Mouse (Mus musculus) urinary bladder, postnatal 10 days (tissue): ENCODE results near the gene Fndc4.

Experiments
- DNase-seq: peaks from one replicate; pipeline ENCODE4 v3.0.0; 2022; ENCODE audit warnings: low spot score

Gene Fndc4

DNA sequence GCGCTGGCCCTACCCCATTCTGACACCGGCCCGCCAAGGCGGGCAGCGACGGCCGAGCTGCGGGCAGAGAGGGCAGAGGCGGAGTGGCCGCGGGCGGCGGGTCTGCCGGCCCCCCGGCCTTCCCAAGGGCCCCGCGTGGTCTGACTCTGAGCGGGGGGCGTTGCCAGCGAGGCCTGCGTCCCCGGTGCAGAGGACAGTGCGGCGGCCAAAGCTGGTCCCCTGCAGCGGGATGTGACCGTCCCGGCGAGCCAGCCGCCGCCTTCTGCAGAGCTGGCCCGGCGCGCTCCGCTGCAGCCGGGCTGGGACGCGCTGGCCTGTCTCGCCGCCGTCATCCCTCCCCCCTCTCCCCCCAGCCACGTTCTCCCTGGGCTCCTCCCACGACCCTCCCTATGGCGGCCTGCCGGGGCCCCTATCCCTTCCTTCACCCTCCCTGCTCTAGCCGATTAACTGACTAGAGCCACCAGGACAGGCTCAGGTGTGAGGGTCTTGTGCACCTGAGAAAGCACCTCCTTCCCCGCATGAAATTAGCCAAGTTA, at the start of gene Fndc4:
Gene Fndc4 (minus strand): TSS at position 475 of the 536 bp plus-strand sequence.
- DNase-seq = no peak

GRCm38 (mm10) chr5:31328255-31328654, 32.4 kb upstream of the Fndc4 start:
- DNase-seq = no peak

DNA sequence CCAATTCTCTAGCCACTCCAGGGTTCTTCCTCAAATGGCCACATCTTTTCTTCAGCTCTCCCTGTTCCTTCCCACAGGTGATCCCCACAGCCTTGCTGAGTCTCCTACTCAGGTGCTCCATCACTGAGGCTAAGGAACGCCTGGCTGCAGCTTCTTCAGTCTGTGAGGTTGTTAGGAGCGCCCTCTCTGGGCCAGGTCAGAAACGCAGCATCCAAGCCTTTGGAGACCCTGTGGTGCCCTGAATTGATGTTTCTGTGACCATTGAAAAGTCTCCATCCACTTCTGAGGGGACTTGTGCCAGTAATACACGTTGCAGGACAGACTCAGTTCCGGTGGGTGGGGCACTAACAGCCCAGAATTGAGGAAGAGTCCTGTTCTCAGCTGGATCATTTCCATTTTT, 31.0 kb upstream of the Fndc4 start:
- no peak for DNase-seq

- DNase-seq = no peak
Observed at GRCm38 (mm10) chr5:31324085-31324484, 28.2 kb upstream of the Fndc4 start.

DNA sequence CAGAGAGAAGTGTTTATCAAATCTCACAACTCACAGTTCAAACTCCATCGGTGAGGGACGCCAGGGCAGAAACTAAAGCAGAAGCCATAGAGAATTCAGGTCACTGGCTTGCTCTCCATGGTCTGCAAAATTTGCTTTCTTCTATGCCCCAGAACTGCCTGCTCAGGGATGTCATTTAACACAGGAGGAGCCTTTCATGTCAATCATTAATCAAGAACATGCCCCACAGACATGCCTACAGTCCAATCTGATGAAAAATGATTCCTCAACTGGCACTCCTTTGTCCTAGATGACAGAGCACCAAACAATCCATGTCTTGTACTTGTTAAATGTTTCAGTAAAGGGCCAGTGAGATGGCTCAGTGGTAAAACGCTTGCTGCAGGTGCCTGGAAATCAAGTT, 26.9 kb upstream of the Fndc4 start:
- DNase-seq = no peak

DNA sequence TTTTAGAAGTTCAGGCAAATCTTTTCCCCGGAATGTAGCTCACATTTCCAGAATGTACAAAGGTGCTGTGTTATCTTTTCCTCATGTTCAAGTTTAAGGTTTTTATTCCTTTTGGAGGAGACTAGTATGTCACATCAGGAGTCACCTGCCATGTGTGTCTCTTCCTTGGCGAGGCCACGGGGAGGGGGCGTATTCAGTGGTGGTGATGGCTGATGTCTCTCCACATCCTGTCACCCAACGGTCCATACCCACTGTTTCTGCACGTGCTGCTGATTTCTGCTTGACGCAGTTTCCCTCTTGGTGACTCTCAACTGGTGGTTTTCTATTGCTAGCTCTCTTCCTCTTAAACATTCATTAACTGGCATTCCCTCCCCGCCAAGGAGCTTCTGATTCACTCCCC, 16.9 kb upstream of the Fndc4 start:
- DNase-seq = no peak

- no peak for DNase-seq
Observed at GRCm38 (mm10) chr5:31303093-31303492, 7.2 kb upstream of the Fndc4 start.

GRCm38 (mm10) chr5:31301866-31302265, 6.0 kb upstream of the Fndc4 start:
- no peak for DNase-seq

GRCm38 (mm10) chr5:31298486-31298885, 2.6 kb upstream of the Fndc4 start:
- no peak for DNase-seq

- DNase-seq = no peak
Observed at GRCm38 (mm10) chr5:31297981-31298380, 2.1 kb upstream of the Fndc4 start.

DNA sequence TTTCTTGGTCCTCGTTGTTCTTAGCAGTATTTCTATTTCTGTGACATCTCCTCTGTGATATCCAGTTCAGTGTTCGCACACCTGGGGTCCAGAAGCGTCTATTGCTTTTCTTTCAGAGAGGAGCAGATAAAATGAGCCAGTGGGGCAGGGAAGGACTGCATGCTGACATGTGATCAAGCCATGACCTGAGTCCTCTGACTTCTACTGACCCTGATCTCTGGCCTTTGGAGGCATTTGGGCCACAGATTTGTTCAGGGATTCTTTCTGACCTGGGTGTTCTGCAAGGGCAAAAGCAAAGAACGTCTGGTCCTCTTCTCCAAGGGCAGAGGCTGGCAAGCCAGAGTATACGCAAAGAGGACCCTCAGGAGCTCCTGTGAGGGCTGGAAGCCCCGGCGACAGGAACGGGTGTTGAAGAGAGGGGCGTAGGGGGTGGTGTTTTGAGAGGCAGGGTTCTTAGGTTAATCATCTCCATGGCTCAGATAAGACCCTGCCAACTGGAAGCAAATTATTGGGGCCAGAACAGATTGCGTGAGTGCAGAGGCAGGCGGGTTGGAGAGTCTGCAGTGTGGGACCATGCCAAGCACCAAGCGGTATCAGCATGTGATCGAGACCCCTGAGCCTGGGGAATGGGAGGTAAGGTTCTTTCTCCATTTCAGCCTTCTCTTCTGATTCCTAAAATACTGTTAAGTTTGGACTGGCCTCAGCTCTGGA, 1.3 kb upstream of the Fndc4 start, which contains the start of gene Gckr:
Gene Gckr (plus strand): TSS at position 397 of the 711 bp plus-strand sequence.
- DNase-seq = no peak

- DNase-seq = no peak
Observed at GRCm38 (mm10) chr5:31294964-31295605, 795 bp downstream of the Fndc4 start.

DNA sequence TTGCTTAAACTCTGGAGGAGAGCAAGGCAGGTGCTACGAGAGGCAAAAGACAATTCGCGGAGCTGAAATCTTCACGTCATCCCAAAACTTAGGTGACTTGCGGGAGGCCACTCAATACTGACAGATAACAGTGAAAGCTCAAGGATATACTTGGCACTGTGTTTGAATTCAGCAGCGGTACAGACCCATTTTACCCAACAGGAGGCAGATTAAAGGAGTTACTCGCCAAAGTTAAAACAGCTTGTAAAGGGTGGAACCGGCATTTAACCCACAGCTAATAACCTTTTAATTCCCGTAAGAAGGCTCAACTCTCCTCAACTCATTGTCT, 4.6 kb downstream of the Fndc4 start:
- DNase-seq = no peak

GRCm38 (mm10) chr5:31290521-31291360, 5.1 kb downstream of the Fndc4 start, which contains the start of gene Ift172:
Gene Ift172 (minus strand): TSS chr5:31291116.
- peak; percentile 90 for DNase-seq

DNA sequence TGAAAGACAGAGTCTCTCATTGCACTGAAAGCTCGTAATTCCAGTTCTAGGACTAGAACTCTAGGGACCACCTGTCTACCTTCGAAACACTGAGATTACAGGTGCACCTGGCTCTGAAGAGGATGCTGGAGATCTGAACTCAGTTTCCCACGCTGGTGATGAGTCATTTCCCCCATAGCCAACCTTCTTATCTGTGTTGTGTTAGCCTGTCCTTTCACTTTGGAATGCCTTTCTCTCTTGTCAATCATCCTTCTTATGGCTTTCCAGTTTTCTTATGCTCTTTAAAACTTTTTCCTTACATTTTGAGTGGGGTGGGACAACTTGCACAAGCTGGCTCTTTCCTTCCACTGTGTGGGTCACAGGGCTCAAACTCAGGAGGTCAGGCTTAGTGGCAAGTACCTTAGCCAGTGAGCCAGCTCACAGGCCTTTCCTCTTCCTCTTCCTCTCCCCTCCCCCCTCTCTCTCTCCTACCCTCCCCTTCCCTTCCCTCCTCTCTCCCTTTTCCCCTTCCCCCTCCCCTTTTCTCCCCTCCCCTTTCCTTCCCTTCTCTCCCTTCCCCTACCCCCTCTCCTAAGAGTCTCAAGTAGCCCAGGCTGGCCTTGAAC, 6.2 kb downstream of the Fndc4 start:
- DNase-seq = no peak

GRCm38 (mm10) chr5:31288655-31289054, 7.2 kb downstream of the Fndc4 start:
- DNase-seq = no peak

- no peak for DNase-seq
Observed at GRCm38 (mm10) chr5:31288225-31288624, 7.7 kb downstream of the Fndc4 start.

- DNase-seq = no peak
Observed at GRCm38 (mm10) chr5:31279245-31279988, 16.5 kb downstream of the Fndc4 start.

DNA sequence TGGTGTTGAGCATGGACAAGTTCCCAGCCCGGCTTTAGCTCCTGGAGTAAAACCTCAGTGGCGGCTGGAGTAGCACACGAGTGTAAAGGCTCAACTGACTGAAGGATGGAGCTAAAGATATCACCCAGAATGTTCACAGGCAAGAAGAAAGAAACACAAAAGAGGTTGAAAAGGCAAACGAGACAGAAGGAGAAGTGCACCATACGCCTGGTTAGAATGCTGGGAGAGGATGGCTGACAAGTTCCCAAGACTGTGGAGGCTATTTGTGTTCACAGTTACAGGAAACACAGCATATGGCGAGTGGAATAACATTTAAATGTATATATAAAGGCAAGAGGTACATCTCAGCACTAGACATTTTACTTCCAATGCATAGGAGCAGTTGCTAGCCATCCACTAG, 22.9 kb downstream of the Fndc4 start:
- DNase-seq = no peak

- no peak for DNase-seq
Observed at GRCm38 (mm10) chr5:31267686-31268085, 28.2 kb downstream of the Fndc4 start.

DNA sequence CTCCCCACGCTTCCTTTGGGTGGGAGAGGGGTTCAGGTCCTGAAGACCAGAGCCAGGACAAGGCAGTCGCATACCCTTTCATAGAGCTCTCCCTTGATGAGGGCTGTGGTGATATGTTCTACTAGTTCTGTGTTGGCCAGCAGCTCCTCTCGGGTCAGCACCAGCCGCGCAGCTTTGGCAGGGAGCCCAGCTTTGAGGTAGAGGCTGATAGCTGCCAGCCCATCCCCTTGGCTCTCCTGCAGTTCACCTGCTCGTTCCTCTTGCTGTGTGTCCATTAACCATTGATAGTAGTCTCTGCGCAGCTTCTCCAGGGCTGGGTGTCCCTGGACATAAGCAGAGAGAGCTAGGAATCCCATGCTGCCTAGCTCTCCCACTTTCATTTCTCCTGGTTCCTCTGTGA, 29.8 kb downstream of the Fndc4 start:
- no peak for DNase-seq
